Mouse (Mus musculus) lung, adult 2 months (tissue): ENCODE results near the gene Arhgap27.

ENCODE experiments used
- CTCF ChIP-seq: fragments of 200-500 bp; IDR thresholded peaks from 2 replicates; pipeline ENCODE4 v1.5.1; 2011; ENCODE audit warnings: mild to moderate bottlenecking, low read length, control low read depth; ENCODE audit not compliant: insufficient read depth
- POLR2A ChIP-seq: fragments of 200-500 bp; IDR thresholded peaks from 2 replicates; pipeline ENCODE4 v1.6.1; 2011; ENCODE audit warnings: low read depth, mild to moderate bottlenecking, control low read depth, low read length, borderline replicate concordance; ENCODE audit errors: extremely low read depth

GRCm38 (mm10) chr11:103349699-103350098 lies 13.8 kb downstream of the Arhgap27 start:
- TF ChIP-seq CTCF (0 out of 2 replicates have a peak, but pooled peaks have one; percentile 14), POLR2A (no peak)
